Mouse (Mus musculus) embryonic facial prominence, embryonic 12.5 days (tissue): ENCODE data around the gene Afm. TPM values are rescaled to one million over a fixed set of nuclear protein-coding genes. Genes with fewer than 3 reads are reported as not detected.

ENCODE experiments used
- ATAC-seq: fragments of 200-750 bp; cut with Nextera tagmentation; 2 replicates; pipeline ENCODE4 v1.8.0; 2017; ENCODE audit not compliant: insufficient number of reproducible peaks, insufficient read depth, low FRiP score, low TSS enrichment
- H3K27ac ChIP-seq: fragments of 300-500 bp; sonication (generic); 2 replicates; pipeline ENCODE4 v1.5.1; 2016; ENCODE audit warnings: mild to moderate bottlenecking
- H3K27me3 ChIP-seq: fragments of 300-500 bp; sonication (generic); 2 replicates; pipeline ENCODE4 v1.6.1; 2016; ENCODE audit warnings: mild to moderate bottlenecking, moderate library complexity
- H3K36me3 ChIP-seq: fragments of 300-500 bp; sonication (generic); 2 replicates; pipeline ENCODE4 v1.6.1; 2016; ENCODE audit warnings: mild to moderate bottlenecking
- H3K4me1 ChIP-seq: fragments of 300-500 bp; sonication (generic); 2 replicates; pipeline ENCODE4 v1.6.1; 2016
- H3K4me2 ChIP-seq: fragments of 300-500 bp; sonication (generic); replicated peaks from 2 replicates; pipeline ENCODE4 v1.6.1; 2016; ENCODE audit warnings: mild to moderate bottlenecking, moderate library complexity
- H3K4me3 ChIP-seq: fragments of 300-500 bp; sonication (generic); 2 replicates; pipeline ENCODE4 v1.5.1; 2016; ENCODE audit warnings: mild to moderate bottlenecking
- H3K9ac ChIP-seq: fragments of 300-500 bp; sonication (generic); 2 replicates; pipeline ENCODE4 v1.6.1; 2016; ENCODE audit warnings: mild to moderate bottlenecking, moderate library complexity
- H3K9me3 ChIP-seq: fragments of 300-500 bp; sonication (generic); 2 replicates; pipeline ENCODE4 v1.6.1; 2016; ENCODE audit warnings: mild to moderate bottlenecking, moderate library complexity
- WGBS: fragments of 180-500 bp; shearing (Covaris S2); methylation state at CpG from one replicate; pipeline ENCODE4 v1.1.7; 2016; 5-methylcytosine and 5-hydroxymethylcytosine counted together
- polyA plus RNA-seq: library from polyadenylated mRNA; unstranded; fragments of >200 nt; fragmentation: Nextera tagmentation; extraction: Ambion mirVana; gene quantifications from 2 replicates; pipeline ENCODE4 v1.2.1, GENCODE M21; 2016

Gene Afm
- polyA plus RNA-seq, result not detected in 2 replicates

GRCm38 (mm10) chr5:90518356-90519100 is at the start of gene Afm:
Gene Afm (plus strand): TSS chr5:90518932.
- Histone ChIP-seq H3K4me2 (no peak within 1 kb of the TSS), H3K36me3 (no peaks in the 10 kb centered on the region), H3K9me3 (no peaks in the 10 kb centered on the region), H3K4me3 (no peak within 1 kb of the TSS), H3K27me3 (no peaks in the 10 kb centered on the region), H3K27ac (no peak within 1 kb of the TSS), H3K4me1 (no peaks in the 10 kb centered on the region), H3K9ac (no peak within 1 kb of the TSS)
- WGBS, result 83% methylated on average over 6 of the region's 6 CpGs
- ATAC-seq, result no peak

- WGBS, result 86% methylated on average over 3 of the region's 3 CpGs
- H3K9me3 ChIP-seq, result no peaks in the 10 kb centered on the region
- no peak overlapping the region for H3K4me2 ChIP-seq
- ATAC-seq, result no peak
- no peak overlapping the region for H3K4me3 ChIP-seq
- no peaks in the 10 kb centered on the region; the same call in 1 of the 2 replicates for H3K4me1 ChIP-seq
- H3K27me3 ChIP-seq, result no peaks in the 10 kb centered on the region
- no peaks in the 10 kb centered on the region for H3K36me3 ChIP-seq
- no peak overlapping the region for H3K9ac ChIP-seq
- no peak overlapping the region for H3K27ac ChIP-seq
Observed at GRCm38 (mm10) chr5:90470836-90471235, 47.9 kb upstream of the Afm start.

GRCm38 (mm10) chr5:90473902-90474301 is 44.8 kb upstream of the Afm start:
- no peak overlapping the region for H3K4me2 ChIP-seq
- H3K9ac ChIP-seq, result no peak overlapping the region
- H3K9me3 ChIP-seq, result no peaks in the 10 kb centered on the region
- no peaks in the 10 kb centered on the region for H3K27me3 ChIP-seq
- 83% methylated on average over 4 of the region's 4 CpGs for WGBS
- ATAC-seq, result no peak
- no peak overlapping the region for H3K4me3 ChIP-seq
- H3K27ac ChIP-seq, result no peak overlapping the region
- H3K36me3 ChIP-seq, result no peaks in the 10 kb centered on the region
- no peaks in the 10 kb centered on the region for H3K4me1 ChIP-seq

- 81% methylated on average over 5 of the region's 5 CpGs for WGBS
- H3K27ac ChIP-seq, result no peak overlapping the region
- no peak overlapping the region for H3K9ac ChIP-seq
- H3K9me3 ChIP-seq, result no peaks in the 10 kb centered on the region
- no peak for ATAC-seq
- H3K4me3 ChIP-seq, result no peak overlapping the region
- no peaks in the 10 kb centered on the region for H3K4me1 ChIP-seq
- H3K36me3 ChIP-seq, result no peaks in the 10 kb centered on the region
- no peaks in the 10 kb centered on the region for H3K27me3 ChIP-seq
- no peak overlapping the region for H3K4me2 ChIP-seq
Observed at GRCm38 (mm10) chr5:90474369-90474768, 44.4 kb upstream of the Afm start.

GRCm38 (mm10) chr5:90476741-90477140 is 42.0 kb upstream of the Afm start:
- Histone ChIP-seq H3K4me2 (no peak overlapping the region), H3K9ac (no peak overlapping the region), H3K4me1 (no peaks in the 10 kb centered on the region), H3K36me3 (no peaks in the 10 kb centered on the region), H3K27ac (no peak overlapping the region), H3K9me3 (no peaks in the 10 kb centered on the region), H3K27me3 (no peaks in the 10 kb centered on the region), H3K4me3 (no peak overlapping the region)
- no peak for ATAC-seq
- WGBS, result 88% methylated on average over 3 of the region's 3 CpGs

GRCm38 (mm10) chr5:90477308-90478140 is 41.2 kb upstream of the Afm start:
- Histone ChIP-seq H3K27me3 (no peaks in the 10 kb centered on the region), H3K9ac (no peak overlapping the region), H3K27ac (no peak overlapping the region), H3K9me3 (no peaks in the 10 kb centered on the region), H3K4me3 (no peak overlapping the region), H3K4me1 (no peaks in the 10 kb centered on the region), H3K36me3 (no peaks in the 10 kb centered on the region), H3K4me2 (no peak overlapping the region)
- 83% methylated on average over 7 of the region's 7 CpGs for WGBS
- ATAC-seq, result no peak

- 82% methylated on average over 1 of the region's 1 CpGs for WGBS
- no peak overlapping the region for H3K4me2 ChIP-seq
- no peak for ATAC-seq
- H3K27ac ChIP-seq, result no peak overlapping the region
- no peak overlapping the region for H3K4me3 ChIP-seq
- no peaks in the 10 kb centered on the region for H3K9me3 ChIP-seq
- no peak overlapping the region for H3K9ac ChIP-seq
- no peaks in the 10 kb centered on the region for H3K27me3 ChIP-seq
- H3K36me3 ChIP-seq, result no peaks in the 10 kb centered on the region
- no peaks in the 10 kb centered on the region for H3K4me1 ChIP-seq
Observed at GRCm38 (mm10) chr5:90478886-90479285, 39.8 kb upstream of the Afm start.

- Histone ChIP-seq H3K4me2 (no peak overlapping the region), H3K4me1 (no peaks in the 10 kb centered on the region), H3K27me3 (no peaks in the 10 kb centered on the region), H3K27ac (no peak overlapping the region), H3K9me3 (no peaks in the 10 kb centered on the region), H3K36me3 (no peaks in the 10 kb centered on the region), H3K4me3 (no peak overlapping the region), H3K9ac (no peak overlapping the region)
- WGBS, result 86% methylated on average over 7 of the region's 7 CpGs
- no peak for ATAC-seq
Observed at GRCm38 (mm10) chr5:90485597-90485996, 33.1 kb upstream of the Afm start.

GRCm38 (mm10) chr5:90488323-90488722 is 30.4 kb upstream of the Afm start:
- Histone ChIP-seq H3K27me3 (no peaks in the 10 kb centered on the region), H3K4me3 (no peak overlapping the region), H3K9me3 (no peaks in the 10 kb centered on the region), H3K36me3 (no peaks in the 10 kb centered on the region), H3K4me1 (no peaks in the 10 kb centered on the region), H3K9ac (no peak overlapping the region), H3K27ac (no peak overlapping the region), H3K4me2 (no peak overlapping the region)
- no peak for ATAC-seq
- 71% methylated on average over 7 of the region's 7 CpGs for WGBS

GRCm38 (mm10) chr5:90490518-90490917 is 28.2 kb upstream of the Afm start, which contains the start of gene Afp:
Gene Afp (plus strand): TSS chr5:90490737.
- Histone ChIP-seq H3K4me3 (no peak within 1 kb of the TSS), H3K9me3 (no peaks in the 10 kb centered on the region), H3K9ac (no peak within 1 kb of the TSS), H3K4me2 (no peak within 1 kb of the TSS), H3K27me3 (no peaks in the 10 kb centered on the region), H3K36me3 (no peaks in the 10 kb centered on the region), H3K4me1 (no peaks in the 10 kb centered on the region), H3K27ac (no peak within 1 kb of the TSS)
- 87% methylated on average over 7 of the region's 7 CpGs for WGBS
- no peak for ATAC-seq

GRCm38 (mm10) chr5:90492440-90492839 is 26.3 kb upstream of the Afm start:
- Histone ChIP-seq H3K27ac (no peak overlapping the region), H3K9me3 (no peaks in the 10 kb centered on the region), H3K27me3 (no peaks in the 10 kb centered on the region), H3K4me3 (no peak overlapping the region), H3K4me1 (no peaks in the 10 kb centered on the region), H3K36me3 (no peaks in the 10 kb centered on the region), H3K9ac (no peak overlapping the region), H3K4me2 (no peak overlapping the region)
- ATAC-seq, result no peak
- WGBS, result 68% methylated on average over 9 of the region's 9 CpGs

- 95% methylated on average over 4 of the region's 4 CpGs for WGBS
- H3K9ac ChIP-seq, result no peak overlapping the region
- H3K4me3 ChIP-seq, result no peak overlapping the region
Observed at GRCm38 (mm10) chr5:90494308-90494707, 24.4 kb upstream of the Afm start.

More at GRCm38 (mm10) chr5:90494308-90494707, 24.4 kb upstream of the Afm start:
- Histone ChIP-seq H3K27me3 (no peaks in the 10 kb centered on the region), H3K36me3 (no peaks in the 10 kb centered on the region), H3K4me2 (no peak overlapping the region), H3K9me3 (no peaks in the 10 kb centered on the region), H3K4me1 (no peaks in the 10 kb centered on the region), H3K27ac (no peak overlapping the region)
- no peak for ATAC-seq
